Mouse (Mus musculus) liver, adult 2 months (tissue): Measurements from ENCODE around the gene Rap1gap2. TPM values are rescaled to one million over a fixed set of nuclear protein-coding genes. Genes with fewer than 3 reads are reported as not detected.

Experiments used
- DNase-seq: peaks from one replicate; pipeline ENCODE4 v3.0.0-alpha.2; 2011; ENCODE audit warnings: low read depth, low spot score; ENCODE audit errors: extremely low read depth
- H3K27ac ChIP-seq: fragments of 200-500 bp; replicated peaks from 2 replicates; pipeline ENCODE4 v1.5.1; 2012; ENCODE audit warnings: low read depth, mild to moderate bottlenecking, control low read depth, inconsistent platforms, low read length; ENCODE audit not compliant: insufficient read depth
- H3K27me3 ChIP-seq: fragments of 200-500 bp; 2 replicates; pipeline ENCODE4 v1.6.1; 2012; ENCODE audit warnings: mild to moderate bottlenecking, moderate library complexity, low read length, inconsistent platforms; ENCODE audit not compliant: control insufficient read depth, insufficient read depth
- H3K36me3 ChIP-seq: fragments of 200-500 bp; 2 replicates; pipeline ENCODE4 v1.6.1; 2012; ENCODE audit warnings: low read length, inconsistent platforms; ENCODE audit not compliant: control insufficient read depth, insufficient read depth
- H3K4me1 ChIP-seq: fragments of 200-500 bp; 2 replicates; pipeline ENCODE4 v1.6.1; 2011; ENCODE audit warnings: low read length; ENCODE audit not compliant: control insufficient read depth, insufficient read depth
- H3K4me3 ChIP-seq: fragments of 200-500 bp; 2 replicates; pipeline ENCODE4 v1.5.1; 2011; ENCODE audit warnings: low read depth, mild to moderate bottlenecking, control low read depth, low read length, moderate library complexity; ENCODE audit not compliant: insufficient read depth
- H3K79me2 ChIP-seq: fragments of 200-500 bp; 2 replicates; pipeline ENCODE4 v1.6.1; 2012; ENCODE audit warnings: inconsistent platforms, mild to moderate bottlenecking, low read length, moderate library complexity; ENCODE audit not compliant: control insufficient read depth, insufficient read depth
- H3K9ac ChIP-seq: fragments of 200-500 bp; 2 replicates; pipeline ENCODE4 v1.6.1; 2012; ENCODE audit warnings: low read depth, mild to moderate bottlenecking, control low read depth, inconsistent platforms, low read length
- CTCF ChIP-seq: fragments of 200-500 bp; IDR thresholded peaks from 2 replicates; pipeline ENCODE4 v1.5.1; 2011; ENCODE audit warnings: low read depth, low read length, control low read depth
- POLR2A ChIP-seq: fragments of 200-500 bp; IDR thresholded peaks from 2 replicates; pipeline ENCODE4 v1.6.1; 2011; ENCODE audit warnings: low read length, control low read depth; ENCODE audit not compliant: insufficient read depth; ENCODE audit errors: extremely low read depth
- WGBS: fragments of 180-500 bp; shearing (Covaris S2); methylation state at CpG from one replicate; pipeline ENCODE4 v1.1.7; 2018; 5-methylcytosine and 5-hydroxymethylcytosine counted together
- polyA plus RNA-seq: library from polyadenylated mRNA; depleted of rRNA; stranded (reverse); fragments of >200 nt; gene quantifications from 2 replicates; pipeline ENCODE4 v1.2.3, GENCODE M21; 2012; rRNA removed
- total RNA-seq: library from RNA; depleted of rRNA; stranded (reverse); fragments of >200 nt; gene quantifications from 2 replicates; pipeline ENCODE4 v1.2.3, GENCODE M21; 2014; rRNA removed

Rap1gap2 gene
- total and polyA plus RNA-seq, 2 experiments = 0.46 to 0.48 TPM

GRCm38 (mm10) chr11:74337931-74338330 lies 272.8 kb downstream of the Rap1gap2 start, which contains the start of gene Olfr410:
TSS of gene Olfr410 (minus strand) at chr11:74338031.
- no peaks in the 10 kb centered on the region for H3K27me3 ChIP-seq
- no peak within 1 kb of the TSS for H3K9ac ChIP-seq
- no peak within 1 kb of the TSS for H3K4me3 ChIP-seq
- 81% methylated on average over 6 of the region's 6 CpGs for WGBS
- H3K27ac ChIP-seq = no peak within 1 kb of the TSS
- no peak for DNase-seq
- H3K79me2 ChIP-seq = no peaks in the 10 kb centered on the region
- H3K4me1 ChIP-seq = no peaks in the 10 kb centered on the region
- TF ChIP-seq CTCF = no peak
- no peak for TF ChIP-seq POLR2A
- no peaks in the 10 kb centered on the region for H3K36me3 ChIP-seq

Other genes with a start within 250 kb of the Rap1gap2 start
- not detected in 2 replicates for gene Olfr412, start 248.8 kb downstream of the Rap1gap2 start, total RNA-seq
- gene Olfr412, start 248.8 kb downstream of the Rap1gap2 start, polyA plus RNA-seq = not detected in 2 replicates
- gene Ccdc92b, start 8.7 kb upstream of the Rap1gap2 start, total RNA-seq = 0.09 TPM in 1 of 2 replicates, not detected in the other
- 0.02 and 0.06 TPM in 2 replicates for gene Ccdc92b, start 8.7 kb upstream of the Rap1gap2 start, polyA plus RNA-seq
- gene Cluh, start 38.6 kb upstream of the Rap1gap2 start, total RNA-seq = 74.3 and 124 TPM in 2 replicates
- gene Cluh, start 38.6 kb upstream of the Rap1gap2 start, polyA plus RNA-seq = 128 and 139 TPM in 2 replicates
- gene Pafah1b1, start 113.8 kb upstream of the Rap1gap2 start, total RNA-seq = 37.2 and 40.6 TPM in 2 replicates
- 8.1 and 8.9 TPM in 2 replicates for gene Pafah1b1, start 113.8 kb upstream of the Rap1gap2 start, polyA plus RNA-seq
- gene Mettl16, start 159.9 kb upstream of the Rap1gap2 start, total RNA-seq = 4.5 and 5.1 TPM in 2 replicates
- 2.7 and 3.4 TPM in 2 replicates for gene Mettl16, start 159.9 kb upstream of the Rap1gap2 start, polyA plus RNA-seq
- 1.0 and 1.1 TPM in 2 replicates for gene Mnt, start 220.0 kb upstream of the Rap1gap2 start, total RNA-seq
- 4.1 and 4.7 TPM in 2 replicates for gene Mnt, start 220.0 kb upstream of the Rap1gap2 start, polyA plus RNA-seq